Mouse (Mus musculus) heart, adult 2 months (tissue): Measurements from ENCODE around the gene Enkur. TPM values are rescaled to one million over a fixed set of nuclear protein-coding genes. Genes with fewer than 3 reads are reported as not detected.

Source experiments
- DNase-seq, 2 experiments: peaks; one replicate each; pipeline ENCODE4 v3.0.0; 2021
- H3K27ac ChIP-seq: fragments of 200-600 bp; 2 replicates; pipeline ENCODE4 v1.8.1; 2022
- H3K27me3 ChIP-seq: fragments of 200-500 bp; 2 replicates; pipeline ENCODE4 v1.6.1; 2012; ENCODE audit warnings: mild to moderate bottlenecking, low read length, inconsistent platforms, mixed read lengths; ENCODE audit not compliant: control insufficient read depth, insufficient read depth
- H3K36me3 ChIP-seq: fragments of 200-500 bp; 2 replicates; pipeline ENCODE4 v1.6.1; 2012; ENCODE audit warnings: low read length, inconsistent platforms; ENCODE audit not compliant: control insufficient read depth, insufficient read depth
- H3K4me1 ChIP-seq: fragments of 200-500 bp; 2 replicates; pipeline ENCODE4 v1.6.1; 2011; ENCODE audit warnings: low read length; ENCODE audit not compliant: control insufficient read depth, insufficient read depth
- H3K4me3 ChIP-seq: fragments of 200-600 bp; 2 replicates; pipeline ENCODE4 v1.8.1; 2022
- H3K79me2 ChIP-seq: fragments of 200-500 bp; replicated peaks from 2 replicates; pipeline ENCODE4 v1.6.1; 2012; ENCODE audit warnings: mild to moderate bottlenecking, inconsistent platforms, low read length, moderate library complexity, mixed read lengths; ENCODE audit not compliant: control insufficient read depth, insufficient read depth
- H3K9ac ChIP-seq: fragments of 200-500 bp; 2 replicates; pipeline ENCODE4 v1.6.1; 2012; ENCODE audit warnings: low read depth, mild to moderate bottlenecking, control low read depth, inconsistent platforms, low read length, mixed read lengths
- CTCF ChIP-seq: fragments of 200-600 bp; IDR thresholded peaks from 2 replicates; pipeline ENCODE4 v1.8.1; 2022; ENCODE audit warnings: antibody characterized with exemption, mild to moderate bottlenecking, moderate library complexity
- EP300 ChIP-seq: fragments of 200-500 bp; IDR thresholded peaks from 2 replicates; pipeline ENCODE4 v1.6.1; 2011; ENCODE audit warnings: low read depth, low read length, control low read depth; ENCODE audit not compliant: insufficient read depth
- POLR2A ChIP-seq: fragments of 200-500 bp; IDR thresholded peaks from 2 replicates; pipeline ENCODE4 v1.6.1; 2011; ENCODE audit warnings: mild to moderate bottlenecking, low read depth, low read length, control low read depth; ENCODE audit not compliant: insufficient read depth
- WGBS: fragments of 180-500 bp; shearing (Covaris S2); methylation state at CpG from one replicate; pipeline ENCODE4 v1.1.7; 2018; 5-methylcytosine and 5-hydroxymethylcytosine counted together
- intact Hi-C: fragments of 180-260 bp; cut with DNase I; formaldehyde crosslinking; loops from one replicate; pipeline ENCODE4 v1.15.1; 2025
- polyA plus RNA-seq: library from polyadenylated mRNA; depleted of rRNA; stranded (reverse); fragments of >200 nt; gene quantifications from 2 replicates; pipeline ENCODE4 v1.2.3, GENCODE M21; 2012
- total RNA-seq, 2 experiments: library from RNA; stranded (reverse); gene quantifications; 2 replicates each; pipeline ENCODE4 v1.2.3; 2021

Gene Enkur
- total and polyA plus RNA-seq, 3 experiments = 0.23 to 1.5 (median 1.1) TPM

GRCm38 (mm10) chr2:21182811-21183210 lies 22.4 kb downstream of the Enkur start:
- WGBS = 29% methylated on average over 1 of the region's 1 CpGs
- no peak overlapping the region for H3K9ac ChIP-seq

DNA sequence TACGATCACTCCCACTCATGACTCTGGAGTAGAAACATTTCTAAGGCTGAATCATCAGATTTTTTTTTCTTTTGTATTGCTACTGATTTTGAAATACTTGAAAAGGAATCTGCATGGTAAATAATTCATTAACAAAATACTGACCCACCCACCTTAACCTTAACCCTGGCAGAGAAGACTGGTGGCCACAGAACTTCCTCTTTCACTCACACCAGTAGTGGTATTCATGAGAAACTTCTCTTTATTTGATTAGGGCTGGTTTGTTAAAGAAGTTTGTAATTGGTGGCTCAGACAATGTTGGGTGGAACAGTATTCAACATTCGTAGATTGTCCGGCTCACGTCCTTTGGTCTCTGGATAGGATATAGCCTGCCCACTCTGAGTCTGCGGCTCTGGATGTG lies 26.0 kb downstream of the Enkur start:
- Histone ChIP-seq H3K27ac (no peak overlapping the region), H3K27me3 (no peaks in the 10 kb centered on the region), H3K79me2 (no peaks in the 10 kb centered on the region), H3K36me3 (no peaks in the 10 kb centered on the region), H3K4me1 (no peaks in the 10 kb centered on the region; the same call in 1 of the 2 replicates), H3K4me3 (no peak overlapping the region), H3K9ac (no peak overlapping the region)
- intact Hi-C loops = no loop called here
- no peak for DNase-seq
- TF ChIP-seq POLR2A (no peak), CTCF (no peak), EP300 (no peak)
- 90% methylated on average over 5 of the region's 5 CpGs for WGBS

More at GRCm38 (mm10) chr2:21182811-21183210, 22.4 kb downstream of the Enkur start:
- Histone ChIP-seq H3K79me2 (no peaks in the 10 kb centered on the region), H3K27ac (no peak overlapping the region; the same call in 1 of the 2 replicates), H3K36me3 (no peaks in the 10 kb centered on the region), H3K27me3 (no peaks in the 10 kb centered on the region), H3K4me1 (peaks cover 2% of the 10 kb centered on the region; the same call in 1 of the 2 replicates), H3K4me3 (no peak overlapping the region)
- intact Hi-C loops = loop anchor here (2.0 kb wide), 1 partner anchor 40 kb away; no protein-coding TSS in a partner anchor
- TF ChIP-seq EP300 (0 out of 2 replicates have a peak, but pooled peaks have one; percentile 45), POLR2A (no peak)
- DNase-seq = peak; percentile 33 to 66

- Histone ChIP-seq H3K27ac (no peak overlapping the region), H3K79me2 (no peaks in the 10 kb centered on the region), H3K36me3 (no peaks in the 10 kb centered on the region), H3K4me1 (no peaks in the 10 kb centered on the region), H3K27me3 (no peaks in the 10 kb centered on the region), H3K4me3 (no peak overlapping the region), H3K9ac (no peak overlapping the region)
- DNase-seq = no peak
- WGBS = 66% methylated on average over 3 of the region's 3 CpGs
- intact Hi-C loops = no loop called here
- TF ChIP-seq EP300 (no peak), POLR2A (no peak), CTCF (no peak)
These were observed 32.4 kb downstream of the Enkur start for GRCm38 (mm10) chr2:21172797-21173196.

- Histone ChIP-seq H3K36me3 (no peaks in the 10 kb centered on the region), H3K4me3 (no peak overlapping the region), H3K9ac (no peak overlapping the region), H3K4me1 (no peaks in the 10 kb centered on the region), H3K79me2 (no peaks in the 10 kb centered on the region), H3K27me3 (no peaks in the 10 kb centered on the region), H3K27ac (peak overlapping the region; percentile 23; the same call in 1 of the 2 replicates)
- intact Hi-C loops = no loop called here
- TF ChIP-seq EP300 (no peak), CTCF (no peak), POLR2A (no peak)
- peak; percentile 50 to 62 for DNase-seq
- WGBS = 46% methylated on average over 1 of the region's 1 CpGs
These were observed 37.2 kb downstream of the Enkur start for GRCm38 (mm10) chr2:21167916-21168315.

DNA sequence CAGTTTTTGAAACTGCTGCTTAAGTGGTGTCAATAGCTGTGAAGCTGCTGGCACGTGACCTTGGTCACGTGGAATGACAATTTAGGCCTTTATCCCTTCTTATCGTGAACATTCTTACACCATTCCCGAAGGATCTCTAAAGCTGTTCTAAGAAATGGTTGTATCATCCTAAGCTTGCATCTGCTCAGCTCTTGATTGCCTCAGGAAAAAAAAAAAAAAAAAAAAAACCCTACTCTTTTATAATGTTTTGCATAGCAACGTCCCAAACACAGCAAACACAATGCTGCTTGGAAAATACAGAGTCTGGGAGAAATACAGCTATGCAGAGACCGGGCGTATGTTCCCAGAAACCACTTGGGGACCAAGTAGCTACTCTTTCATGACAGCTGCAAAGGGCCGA lies 40.9 kb downstream of the Enkur start:
- H3K27ac ChIP-seq = peak overlapping the region; percentile 40; the same call in 1 of the 2 replicates
- no peak overlapping the region for H3K4me3 ChIP-seq
- intact Hi-C loops = no loop called here
- no peak for TF ChIP-seq EP300
- no peak for TF ChIP-seq CTCF
- no peak for TF ChIP-seq POLR2A
- peak; percentile 48 to 62 for DNase-seq
- H3K9ac ChIP-seq = no peak overlapping the region
- no peaks in the 10 kb centered on the region for H3K4me1 ChIP-seq
- H3K79me2 ChIP-seq = no peaks in the 10 kb centered on the region
- WGBS = 59% methylated on average over 8 of the region's 8 CpGs
- H3K36me3 ChIP-seq = no peaks in the 10 kb centered on the region
- no peaks in the 10 kb centered on the region for H3K27me3 ChIP-seq

GRCm38 (mm10) chr2:21153469-21153868 lies 51.7 kb downstream of the Enkur start:
- H3K27me3 ChIP-seq = no peaks in the 10 kb centered on the region
- H3K4me3 ChIP-seq = no peak overlapping the region
- H3K36me3 ChIP-seq = no peaks in the 10 kb centered on the region
- peak; percentile 54 for TF ChIP-seq CTCF
- TF ChIP-seq EP300 = no peak
- no peak for TF ChIP-seq POLR2A
- intact Hi-C loops = no loop called here
- H3K27ac ChIP-seq = no peak overlapping the region
- H3K79me2 ChIP-seq = no peaks in the 10 kb centered on the region
- no peak for DNase-seq
- H3K9ac ChIP-seq = no peak overlapping the region
- H3K4me1 ChIP-seq = no peaks in the 10 kb centered on the region
- WGBS = 80% methylated on average over 3 of the region's 3 CpGs
